Mouse (Mus musculus) cerebellum, adult 2 months (tissue): Measurements from ENCODE around the gene Aldh1l1. TPM values are rescaled to one million over a fixed set of nuclear protein-coding genes. Genes with fewer than 3 reads are reported as not detected.

Experiments
- DNase-seq, 2 experiments: peaks; one replicate each; pipeline ENCODE4 v3.0.0; 2021
- H3K27ac ChIP-seq: fragments of 200-500 bp; 2 replicates; pipeline ENCODE4 v1.5.1; 2012; ENCODE audit warnings: low read length, control low read depth, inconsistent platforms; ENCODE audit not compliant: insufficient read depth
- H3K27me3 ChIP-seq: fragments of 200-500 bp; 2 replicates; pipeline ENCODE4 v1.6.1; 2012; ENCODE audit warnings: inconsistent platforms, mild to moderate bottlenecking, low read length, moderate library complexity; ENCODE audit not compliant: control insufficient read depth, insufficient read depth
- H3K4me1 ChIP-seq: fragments of 200-500 bp; 2 replicates; pipeline ENCODE4 v1.6.1; 2011; ENCODE audit warnings: low read length; ENCODE audit not compliant: control insufficient read depth, insufficient read depth
- H3K4me3 ChIP-seq: fragments of 200-500 bp; replicated peaks from 2 replicates; pipeline ENCODE3; 2011; ENCODE audit warnings: mild to moderate bottlenecking, low read depth, low read length, control low read depth; ENCODE audit not compliant: insufficient read depth
- CTCF ChIP-seq: fragments of 200-500 bp; IDR thresholded peaks from 2 replicates; pipeline ENCODE4 v1.5.1; 2011; ENCODE audit warnings: low read depth, mild to moderate bottlenecking, control low read depth, low read length, moderate library complexity, borderline replicate concordance; ENCODE audit not compliant: insufficient read depth
- POLR2A ChIP-seq: fragments of 200-500 bp; IDR thresholded peaks from 2 replicates; pipeline ENCODE4 v1.6.1; 2011; ENCODE audit warnings: low read length, control low read depth, borderline replicate concordance; ENCODE audit not compliant: insufficient read depth
- WGBS: fragments of 180-500 bp; shearing (Covaris S2); methylation state at CpG from one replicate; pipeline ENCODE4 v1.1.7; 2018; 5-methylcytosine and 5-hydroxymethylcytosine counted together
- polyA plus RNA-seq: library from polyadenylated mRNA; depleted of rRNA; stranded (reverse); fragments of >200 nt; gene quantifications from 2 replicates; pipeline ENCODE4 v1.2.3, GENCODE M21; 2012

Gene Aldh1l1
- polyA plus RNA-seq, 1 experiment: 50.1 TPM

- Histone ChIP-seq H3K4me3 (no peak overlapping the region), H3K27me3 (no peaks in the 10 kb centered on the region)
- TF ChIP-seq POLR2A: no peak
- no peak for TF ChIP-seq CTCF
Observed at GRCm38 (mm10) chr6:90466847-90467410, 19.3 kb upstream of the Aldh1l1 start.

GRCm38 (mm10) chr6:90468216-90468615 lies 18.0 kb upstream of the Aldh1l1 start:
- TF ChIP-seq CTCF (no peak), POLR2A (no peak)
- no peak overlapping the region for H3K27ac ChIP-seq
- WGBS: 47% methylated on average over 1 of the region's 1 CpGs
- no peak for DNase-seq
- H3K4me1 ChIP-seq: no peaks in the 10 kb centered on the region; the same call in 1 of the 2 replicates
- H3K27me3 ChIP-seq: no peaks in the 10 kb centered on the region
- no peak overlapping the region for H3K4me3 ChIP-seq

More at GRCm38 (mm10) chr6:90466847-90467410, 19.3 kb upstream of the Aldh1l1 start:
- Histone ChIP-seq H3K27ac (no peak overlapping the region), H3K4me1 (no peaks in the 10 kb centered on the region; the same call in 1 of the 2 replicates)
- WGBS: 91% methylated on average over 12 of the region's 12 CpGs
- peak in 1 of 2 experiments; percentile 11 for DNase-seq

- no peak overlapping the region for H3K4me3 ChIP-seq
- WGBS: 91% methylated on average over 6 of the region's 6 CpGs
- no peak overlapping the region for H3K27ac ChIP-seq
- no peak for DNase-seq
- no peaks in the 10 kb centered on the region for H3K27me3 ChIP-seq
- no peak for TF ChIP-seq POLR2A
- TF ChIP-seq CTCF: no peak
- no peaks in the 10 kb centered on the region; the same call in 1 of the 2 replicates for H3K4me1 ChIP-seq
Observed at GRCm38 (mm10) chr6:90469041-90469440, 17.2 kb upstream of the Aldh1l1 start.

GRCm38 (mm10) chr6:90470255-90470654 lies 16.0 kb upstream of the Aldh1l1 start:
- Histone ChIP-seq H3K4me3 (no peak overlapping the region), H3K27me3 (no peaks in the 10 kb centered on the region), H3K4me1 (no peaks in the 10 kb centered on the region; the same call in 1 of the 2 replicates), H3K27ac (no peak overlapping the region)
- TF ChIP-seq CTCF (no peak), POLR2A (no peak)
- WGBS: 95% methylated on average over 2 of the region's 2 CpGs
- DNase-seq: no peak

GRCm38 (mm10) chr6:90470947-90471541 lies 15.2 kb upstream of the Aldh1l1 start:
- TF ChIP-seq CTCF: no peak
- TF ChIP-seq POLR2A: no peak
- 54% methylated on average over 12 of the region's 12 CpGs for WGBS
- DNase-seq: peak in 1 of 2 experiments; percentile 49
- Histone ChIP-seq H3K4me1 (no peaks in the 10 kb centered on the region; the same call in 1 of the 2 replicates), H3K27ac (peak overlapping the region; percentile 50; the same call in 1 of the 2 replicates), H3K27me3 (no peaks in the 10 kb centered on the region), H3K4me3 (no peak overlapping the region)

- no peak for TF ChIP-seq POLR2A
- TF ChIP-seq CTCF: no peak
- no peak for DNase-seq
- Histone ChIP-seq H3K4me3 (no peak overlapping the region), H3K4me1 (peaks cover 7% of the 10 kb centered on the region; the same call in 1 of the 2 replicates), H3K27me3 (no peaks in the 10 kb centered on the region), H3K27ac (no peak overlapping the region; the same call in 1 of the 2 replicates)
- WGBS: 85% methylated on average over 4 of the region's 4 CpGs
Observed at GRCm38 (mm10) chr6:90472079-90472478, 14.1 kb upstream of the Aldh1l1 start.

GRCm38 (mm10) chr6:90472697-90473096 lies 13.5 kb upstream of the Aldh1l1 start:
- H3K27ac ChIP-seq: no peak overlapping the region
- DNase-seq: no peak
- H3K27me3 ChIP-seq: no peaks in the 10 kb centered on the region
- no peak for TF ChIP-seq POLR2A
- no peak for TF ChIP-seq CTCF
- 92% methylated on average over 3 of the region's 3 CpGs for WGBS
- H3K4me3 ChIP-seq: no peak overlapping the region
- peaks cover 7% of the 10 kb centered on the region; the same call in 1 of the 2 replicates for H3K4me1 ChIP-seq
